Mouse (Mus musculus) small intestine, adult 2 months (tissue): ENCODE measurements at regions not wholly inside any gene's neighbourhood (a gene's known extent, or its start where the extent isn't known, plus 50 kb on each side); places are given as distances from the start of the nearest gene placed in this dataset.

Experiments used
- CTCF ChIP-seq: fragments of 200-500 bp; IDR thresholded peaks from 2 replicates; pipeline ENCODE4 v1.5.1; 2012; ENCODE audit warnings: low read depth, mild to moderate bottlenecking, control low read depth, inconsistent platforms, low read length, moderate library complexity, mixed read lengths; ENCODE audit not compliant: insufficient replicate concordance, insufficient read length; ENCODE audit errors: extremely low read depth
- POLR2A ChIP-seq: fragments of 200-500 bp; IDR thresholded peaks from 2 replicates; pipeline ENCODE4 v1.6.1; 2012; ENCODE audit warnings: low read depth, mild to moderate bottlenecking, control low read depth, inconsistent platforms, low read length, moderate library complexity

DNA sequence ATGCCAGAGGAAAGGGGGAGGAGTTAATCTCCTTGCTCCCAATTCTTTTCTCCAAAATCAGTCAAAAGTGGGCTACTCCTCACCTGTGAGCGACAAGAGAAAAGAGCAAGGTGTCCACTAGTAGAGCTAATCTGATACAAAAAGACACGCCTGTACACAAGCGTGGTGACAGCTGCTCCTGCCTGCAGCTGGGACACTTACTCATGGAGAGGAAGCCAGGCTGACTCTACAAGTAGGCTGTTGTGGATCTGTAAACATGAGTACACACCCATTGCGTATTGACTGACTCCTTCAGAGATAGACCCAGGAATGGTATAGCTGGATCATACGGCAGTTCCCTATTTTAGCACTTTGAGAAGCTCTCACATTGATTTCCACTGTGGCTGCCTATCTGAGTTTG, 129.7 kb downstream of the Nuak1 start:
- no peak for TF ChIP-seq POLR2A
- no peak for TF ChIP-seq CTCF
